Mouse (Mus musculus) erythroblast, embryonic 14.5 days (primary cell): ENCODE measurements around the gene Trmt1. TPM values are rescaled to one million over a fixed set of nuclear protein-coding genes. Genes with fewer than 3 reads are reported as not detected.
A peak's percentile ranks its signal among the peaks of the same experiment; 100 is the strongest.

Experiments used
- H3K27me3 ChIP-seq: 2 replicates; pipeline ENCODE4 v1.6.1; 2012; ENCODE audit warnings: inconsistent platforms; ENCODE audit not compliant: control insufficient read depth
- H3K36me3 ChIP-seq: 2 replicates; pipeline ENCODE4 v1.6.1; 2012; ENCODE audit warnings: mild to moderate bottlenecking, inconsistent platforms; ENCODE audit not compliant: control insufficient read depth
- H3K4me1 ChIP-seq: 2 replicates; pipeline ENCODE4 v1.6.1; 2012; ENCODE audit warnings: inconsistent platforms; ENCODE audit not compliant: control insufficient read depth
- H3K4me3 ChIP-seq: replicated peaks from 2 replicates; pipeline ENCODE3; 2012; ENCODE audit warnings: moderate library complexity, mild to moderate bottlenecking, inconsistent platforms
- H3K9me3 ChIP-seq: 2 replicates; pipeline ENCODE4 v1.6.1; 2012; ENCODE audit warnings: low read length, inconsistent platforms, mixed read lengths; ENCODE audit not compliant: control insufficient read depth
- GATA1 ChIP-seq: IDR thresholded peaks from 2 replicates; pipeline ENCODE4 v1.6.1; 2012; ENCODE audit warnings: low read length, inconsistent platforms, mixed read lengths
- TAL1 ChIP-seq: IDR thresholded peaks from 3 replicates; pipeline ENCODE4 v1.6.1; 2012; ENCODE audit warnings: low read length, inconsistent platforms, mixed read lengths
- polyA plus RNA-seq: library from polyadenylated mRNA; stranded (reverse); fragments of >175 nt; gene quantifications from 2 replicates; pipeline ENCODE4 v1.2.3, GENCODE M21; 2012

The Trmt1 gene
- polyA plus RNA-seq, 1 experiment: 9.0 TPM

- Histone ChIP-seq H3K27me3 (peaks cover 5% of the 10 kb centered on the region; the same call in 1 of the 2 replicates), H3K4me3 (peak overlapping the region; percentile 45), H3K4me1 (peaks cover 68% of the 10 kb centered on the region), H3K9me3 (no peaks in the 10 kb centered on the region), H3K36me3 (peaks cover 87% of the 10 kb centered on the region)
- TF ChIP-seq TAL1 (no peak), GATA1 (no peak)
Observed at GRCm38 (mm10) chr8:84699861-84700322, 13.8 kb downstream of the Trmt1 start.

- TF ChIP-seq GATA1: no peak
- no peak for TF ChIP-seq TAL1
- H3K36me3 ChIP-seq: peaks cover 81% of the 10 kb centered on the region
- peaks cover 69% of the 10 kb centered on the region for H3K4me1 ChIP-seq
- H3K4me3 ChIP-seq: peak overlapping the region; percentile 90
- no peaks in the 10 kb centered on the region for H3K9me3 ChIP-seq
- H3K27me3 ChIP-seq: peaks cover 12% of the 10 kb centered on the region
Observed at GRCm38 (mm10) chr8:84700526-84700925, 14.4 kb downstream of the Trmt1 start.

GRCm38 (mm10) chr8:84700941-84701911 lies 15.1 kb downstream of the Trmt1 start, which contains the start of gene Lyl1:
Gene Lyl1, plus strand, starts transcription at chr8:84701457.
- peaks cover 18% of the 10 kb centered on the region for H3K27me3 ChIP-seq
- peaks cover 73% of the 10 kb centered on the region for H3K4me1 ChIP-seq
- peaks cover 74% of the 10 kb centered on the region for H3K36me3 ChIP-seq
- H3K4me3 ChIP-seq: peak within 1 kb of the TSS; percentile 90
- no peaks in the 10 kb centered on the region for H3K9me3 ChIP-seq
- TF ChIP-seq GATA1 (peak; percentile 99), TAL1 (peak; percentile 100)

GRCm38 (mm10) chr8:84702561-84702960 lies 16.5 kb downstream of the Trmt1 start:
- H3K4me1 ChIP-seq: peaks cover 83% of the 10 kb centered on the region
- H3K36me3 ChIP-seq: peaks cover 61% of the 10 kb centered on the region
- H3K4me3 ChIP-seq: peak overlapping the region; percentile 90
- TF ChIP-seq GATA1 (no peak), TAL1 (no peak)
- peaks cover 31% of the 10 kb centered on the region for H3K27me3 ChIP-seq
- H3K9me3 ChIP-seq: no peaks in the 10 kb centered on the region; the same call in 1 of the 2 replicates

GRCm38 (mm10) chr8:84702963-84703465 lies 16.9 kb downstream of the Trmt1 start:
- Histone ChIP-seq H3K4me1 (peaks cover 84% of the 10 kb centered on the region), H3K36me3 (peaks cover 56% of the 10 kb centered on the region), H3K9me3 (no peaks in the 10 kb centered on the region; the same call in 1 of the 2 replicates), H3K4me3 (peak overlapping the region; percentile 90), H3K27me3 (peaks cover 36% of the 10 kb centered on the region)
- TF ChIP-seq GATA1: no peak

- Histone ChIP-seq H3K4me1 (peaks cover 84% of the 10 kb centered on the region), H3K36me3 (peaks cover 50% of the 10 kb centered on the region), H3K9me3 (no peaks in the 10 kb centered on the region; the same call in 1 of the 2 replicates), H3K27me3 (peaks cover 40% of the 10 kb centered on the region), H3K4me3 (peak overlapping the region; percentile 90)
- TF ChIP-seq TAL1: no peak
- 0 out of 2 replicates have a peak, but pooled peaks have one; percentile 37 for TF ChIP-seq GATA1
Observed at GRCm38 (mm10) chr8:84703466-84704249, 17.6 kb downstream of the Trmt1 start.

GRCm38 (mm10) chr8:84704356-84704755 lies 18.2 kb downstream of the Trmt1 start:
- peaks cover 85% of the 10 kb centered on the region for H3K4me1 ChIP-seq

More at GRCm38 (mm10) chr8:84704356-84704755, 18.2 kb downstream of the Trmt1 start:
- no peaks in the 10 kb centered on the region; the same call in 1 of the 2 replicates for H3K9me3 ChIP-seq
- TF ChIP-seq GATA1 (no peak), TAL1 (no peak)
- peaks cover 40% of the 10 kb centered on the region for H3K27me3 ChIP-seq
- H3K36me3 ChIP-seq: peaks cover 43% of the 10 kb centered on the region
- peak overlapping the region; percentile 90 for H3K4me3 ChIP-seq
